Mouse (Mus musculus): ENCODE data around the gene Zfp524. TPM values are rescaled to one million over a fixed set of nuclear protein-coding genes. Genes with fewer than 3 reads are reported as not detected.

The Zfp524 gene
- total and polyA plus RNA-seq, 3 experiments, result 8.7 to 17.7 (median 9.2) TPM

DNA sequence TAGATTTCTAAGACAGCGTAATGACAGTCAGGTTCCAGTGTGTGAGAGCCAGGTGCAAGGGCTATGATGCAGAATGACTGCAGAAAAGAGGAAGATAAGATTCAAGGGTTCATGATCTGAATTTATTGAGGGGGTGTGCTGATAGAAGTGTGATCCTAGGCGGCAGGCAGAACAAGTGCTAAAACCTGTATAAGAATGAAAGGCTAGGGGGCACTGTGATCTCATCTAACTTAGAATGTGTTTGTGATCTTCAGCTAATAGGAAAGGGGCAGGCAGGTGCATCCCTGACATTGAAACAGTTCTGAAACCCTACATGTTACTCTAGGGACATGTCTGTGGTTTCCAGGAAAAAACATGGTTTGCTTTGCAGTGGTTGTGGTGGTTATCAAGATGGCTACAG lies 31.9 kb downstream of the Zfp524 start:
- intact Hi-C loops (cut with DNase I), result no loop called here

DNA sequence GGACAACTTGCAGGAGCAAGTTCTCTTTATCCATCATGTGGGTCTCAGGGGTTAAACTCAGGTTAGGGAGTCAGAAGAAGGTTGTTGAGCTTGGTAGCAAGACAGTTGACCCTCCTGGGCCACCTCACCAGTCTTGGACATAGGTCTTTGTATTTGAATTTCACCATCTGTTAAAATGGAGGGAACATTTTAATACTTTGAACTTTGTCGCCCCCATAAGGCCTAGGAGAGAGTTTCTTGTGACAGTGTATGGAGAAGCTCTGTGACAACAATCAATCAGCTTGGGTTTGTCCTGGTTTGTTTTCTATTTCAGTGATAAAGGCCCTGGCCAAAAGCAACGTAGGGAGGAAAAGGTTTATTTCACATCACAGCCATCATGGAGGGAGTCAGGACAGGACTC lies 33.1 kb downstream of the Zfp524 start:
- 15% methylated on average over 2 of the region's 2 CpGs for WGBS
- no peaks in the 10 kb centered on the region for H3K36me3 ChIP-seq (ENCODE audit: control insufficient read depth, insufficient read depth, low read length)
- no peaks in the 10 kb centered on the region for H3K79me2 ChIP-seq (replicated peaks; ENCODE audit: control insufficient read depth, insufficient read depth, low read length)
- no peak overlapping the region for H3K4me3 ChIP-seq
- no peaks in the 10 kb centered on the region for H3K27me3 ChIP-seq (ENCODE audit: control insufficient read depth, insufficient read depth, low read length)
- no peak overlapping the region for H3K27ac ChIP-seq
- TF ChIP-seq EP300 (IDR thresholded peaks at IDR 0.05; ENCODE audit: insufficient read depth, low read depth, low read length) (no peak), CTCF (IDR thresholded peaks at IDR 0.05) (peak; percentile 76), POLR2A (IDR thresholded peaks at IDR 0.05; ENCODE audit: insufficient read depth, low read depth, low read length) (no peak)
- no peaks in the 10 kb centered on the region for H3K4me1 ChIP-seq (ENCODE audit: control insufficient read depth, insufficient read depth, low read length)
- intact Hi-C loops (cut with DNase I), result loop anchor here (1.0 kb wide), 2 partner anchors 47 to 104 kb away; no protein-coding TSS in a partner anchor
- H3K9ac ChIP-seq (ENCODE audit: low read depth, low read length), result no peak overlapping the region
- peak in 1 of 2 experiments; percentile 24 for DNase-seq

More for the DNA sequence above, 31.9 kb downstream of the Zfp524 start:
- H3K36me3 ChIP-seq (ENCODE audit: control insufficient read depth, insufficient read depth, low read length), result no peaks in the 10 kb centered on the region
- no peaks in the 10 kb centered on the region for H3K27me3 ChIP-seq (ENCODE audit: control insufficient read depth, insufficient read depth, low read length)
- TF ChIP-seq POLR2A (IDR thresholded peaks at IDR 0.05; ENCODE audit: insufficient read depth, low read depth, low read length) (no peak), EP300 (IDR thresholded peaks at IDR 0.05; ENCODE audit: insufficient read depth, low read depth, low read length) (no peak), CTCF (IDR thresholded peaks at IDR 0.05) (no peak)
- 79% methylated on average over 2 of the region's 2 CpGs for WGBS
- no peak overlapping the region for H3K4me3 ChIP-seq
- no peak for DNase-seq
- no peak overlapping the region for H3K27ac ChIP-seq
- H3K4me1 ChIP-seq (ENCODE audit: control insufficient read depth, insufficient read depth, low read length), result no peaks in the 10 kb centered on the region
- no peaks in the 10 kb centered on the region for H3K79me2 ChIP-seq (replicated peaks; ENCODE audit: control insufficient read depth, insufficient read depth, low read length)
- no peak overlapping the region for H3K9ac ChIP-seq (ENCODE audit: low read depth, low read length)

DNA sequence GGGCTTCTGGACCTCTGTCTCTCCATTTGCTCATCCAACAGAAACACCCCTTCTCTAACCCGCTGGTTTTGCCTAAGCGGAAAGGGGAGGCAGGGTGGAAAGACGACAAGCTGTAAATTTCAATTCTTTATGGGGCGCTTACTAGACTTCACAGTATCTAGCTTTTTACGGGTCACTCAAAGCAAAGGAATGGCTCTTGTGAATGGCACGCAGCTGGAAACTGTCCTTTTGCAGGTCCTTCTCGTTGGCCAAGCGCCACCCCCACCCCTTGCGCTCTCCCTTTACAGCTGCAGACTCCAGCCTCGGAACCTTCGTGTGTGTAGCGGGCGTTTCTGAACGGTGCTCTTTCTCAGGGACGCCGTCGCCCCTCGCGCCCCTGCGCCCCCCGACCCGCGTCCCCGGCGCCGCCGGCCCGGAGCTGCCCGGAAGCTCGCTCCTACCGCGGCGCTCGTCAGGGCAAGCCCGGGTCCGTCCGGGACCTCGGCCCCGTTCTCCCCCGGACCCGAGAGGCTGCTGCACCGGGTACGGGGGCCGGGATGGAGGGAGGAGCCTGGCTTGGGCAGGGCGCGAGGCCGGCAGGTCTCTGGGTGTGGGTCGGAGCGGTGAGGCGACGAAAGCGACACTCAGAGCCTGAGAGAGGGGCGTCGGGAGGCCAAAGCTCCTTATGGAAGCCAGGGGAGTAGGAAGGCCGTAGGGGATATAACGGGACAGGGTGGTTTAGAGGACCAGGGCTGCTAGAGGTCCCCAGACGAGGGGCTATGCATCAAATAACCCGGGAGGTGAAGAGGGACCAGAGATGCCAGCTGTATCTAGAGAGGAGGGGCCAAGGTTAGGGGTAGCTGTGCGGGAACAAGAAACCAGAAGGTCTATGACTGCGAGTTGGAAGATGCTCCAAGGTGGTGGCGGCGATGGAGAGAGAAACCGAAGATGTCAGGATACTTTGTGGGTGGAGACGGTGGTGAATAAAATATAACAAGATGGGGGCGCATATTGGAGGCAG lies 37.3 kb downstream of the Zfp524 start, which contains the start of gene Zfp580:
Gene Zfp580 (plus strand): TSS at position 346 of the 1,000 bp plus-strand sequence.
- Histone ChIP-seq H3K27me3 (ENCODE audit: control insufficient read depth, insufficient read depth, low read length) (peaks cover 15% of the 10 kb centered on the region), H3K9ac (ENCODE audit: low read depth, low read length) (peak within 1 kb of the TSS; percentile 90), H3K4me1 (ENCODE audit: control insufficient read depth, insufficient read depth, low read length) (peaks cover 2% of the 10 kb centered on the region; the same call in 1 of the 2 replicates), H3K36me3 (ENCODE audit: control insufficient read depth, insufficient read depth, low read length) (no peaks in the 10 kb centered on the region), H3K27ac (peak within 1 kb of the TSS; percentile 74), H3K79me2 (replicated peaks; ENCODE audit: control insufficient read depth, insufficient read depth, low read length) (no peaks in the 10 kb centered on the region), H3K4me3 (peak within 1 kb of the TSS; percentile 92)
- TF ChIP-seq CTCF (IDR thresholded peaks at IDR 0.05), result no peak
- no peak for TF ChIP-seq EP300 (IDR thresholded peaks at IDR 0.05; ENCODE audit: insufficient read depth, low read depth, low read length)
- no peak; the same call in 1 of the 2 replicates for TF ChIP-seq POLR2A (IDR thresholded peaks at IDR 0.05; ENCODE audit: insufficient read depth, low read depth, low read length)
- WGBS, result under 1% methylated on average over 65 of the region's 65 CpGs
- DNase-seq, result peak; percentile 86 to 88
- intact Hi-C loops (cut with DNase I), result loop anchor here (2.0 to 5.0 kb wide), 3 partner anchors 15 to 184 kb away; partner anchors contain the start of gene Zfp579

DNA sequence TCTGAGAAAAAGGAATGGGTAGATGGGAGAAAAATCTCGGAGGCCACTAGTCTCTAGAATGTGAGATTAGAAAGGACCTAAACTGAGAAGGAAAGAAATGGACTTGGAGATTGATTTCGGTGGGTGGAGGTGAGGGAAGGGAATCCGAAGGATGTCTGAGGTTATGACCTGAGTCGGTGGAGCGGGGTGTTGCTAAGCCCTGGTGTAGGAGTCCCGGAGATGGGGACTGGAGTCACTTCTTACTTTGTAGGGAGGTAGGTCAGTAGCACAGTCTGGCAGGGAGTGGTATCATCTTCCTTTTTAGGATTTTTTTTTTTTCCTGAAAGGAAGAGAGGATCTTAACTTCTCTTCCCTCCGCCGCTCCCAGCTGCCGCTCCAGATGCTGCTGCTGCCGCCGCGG lies 38.2 kb downstream of the Zfp524 start:
- no peak for DNase-seq
- intact Hi-C loops (cut with DNase I), result loop anchor here (5.0 kb wide), 1 partner anchor 185 kb away; no protein-coding TSS in a partner anchor
- Histone ChIP-seq H3K79me2 (replicated peaks; ENCODE audit: control insufficient read depth, insufficient read depth, low read length) (no peaks in the 10 kb centered on the region), H3K4me3 (peak overlapping the region; percentile 92), H3K36me3 (ENCODE audit: control insufficient read depth, insufficient read depth, low read length) (no peaks in the 10 kb centered on the region), H3K9ac (ENCODE audit: low read depth, low read length) (no peak overlapping the region), H3K27me3 (ENCODE audit: control insufficient read depth, insufficient read depth, low read length) (peaks cover 20% of the 10 kb centered on the region), H3K27ac (no peak overlapping the region), H3K4me1 (ENCODE audit: control insufficient read depth, insufficient read depth, low read length) (peaks cover 2% of the 10 kb centered on the region; the same call in 1 of the 2 replicates)
- TF ChIP-seq EP300 (IDR thresholded peaks at IDR 0.05; ENCODE audit: insufficient read depth, low read depth, low read length), result no peak
- TF ChIP-seq CTCF (IDR thresholded peaks at IDR 0.05), result no peak
- TF ChIP-seq POLR2A (IDR thresholded peaks at IDR 0.05; ENCODE audit: insufficient read depth, low read depth, low read length), result no peak
- WGBS, result 19% methylated on average over 12 of the region's 12 CpGs

DNA sequence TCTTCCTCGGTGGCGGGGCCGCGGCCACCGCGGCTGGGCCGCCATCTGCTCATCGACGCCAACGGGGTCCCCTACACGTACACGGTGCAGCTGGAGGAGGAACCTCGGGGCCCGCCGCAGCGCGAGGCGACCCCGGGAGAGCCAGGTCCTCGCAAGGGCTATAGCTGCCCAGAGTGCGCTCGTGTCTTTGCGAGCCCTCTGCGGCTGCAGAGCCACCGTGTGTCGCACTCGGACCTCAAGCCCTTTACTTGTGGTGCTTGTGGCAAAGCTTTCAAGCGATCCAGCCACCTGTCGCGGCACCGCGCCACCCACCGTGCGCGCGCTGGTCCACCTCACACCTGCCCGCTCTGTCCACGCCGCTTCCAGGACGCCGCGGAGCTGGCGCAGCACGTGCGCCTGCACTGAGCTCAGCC lies 38.7 kb downstream of the Zfp524 start:
- TF ChIP-seq CTCF (IDR thresholded peaks at IDR 0.05) (no peak), EP300 (IDR thresholded peaks at IDR 0.05; ENCODE audit: insufficient read depth, low read depth, low read length) (no peak), POLR2A (IDR thresholded peaks at IDR 0.05; ENCODE audit: insufficient read depth, low read depth, low read length) (no peak)
- WGBS, result 25% methylated on average over 45 of the region's 45 CpGs
- intact Hi-C loops (cut with DNase I), result loop anchor here (5.0 kb wide), 1 partner anchor 186 kb away; no protein-coding TSS in a partner anchor
- no peak overlapping the region for H3K27ac ChIP-seq
- no peaks in the 10 kb centered on the region for H3K36me3 ChIP-seq (ENCODE audit: control insufficient read depth, insufficient read depth, low read length)
- peaks cover 2% of the 10 kb centered on the region; the same call in 1 of the 2 replicates for H3K4me1 ChIP-seq (ENCODE audit: control insufficient read depth, insufficient read depth, low read length)
- H3K9ac ChIP-seq (ENCODE audit: low read depth, low read length), result peak overlapping the region; percentile 8
- no peaks in the 10 kb centered on the region for H3K79me2 ChIP-seq (replicated peaks; ENCODE audit: control insufficient read depth, insufficient read depth, low read length)
- DNase-seq, result peak in 1 of 2 experiments; percentile 33
- peaks cover 20% of the 10 kb centered on the region for H3K27me3 ChIP-seq (ENCODE audit: control insufficient read depth, insufficient read depth, low read length)
- H3K4me3 ChIP-seq, result peak overlapping the region; percentile 16; the same call in 1 of the 2 replicates

Measured in heart, adult 2 months (tissue).